22 mouse cellular contexts compared by ENCODE assay signal in the genomic region with DNA sequence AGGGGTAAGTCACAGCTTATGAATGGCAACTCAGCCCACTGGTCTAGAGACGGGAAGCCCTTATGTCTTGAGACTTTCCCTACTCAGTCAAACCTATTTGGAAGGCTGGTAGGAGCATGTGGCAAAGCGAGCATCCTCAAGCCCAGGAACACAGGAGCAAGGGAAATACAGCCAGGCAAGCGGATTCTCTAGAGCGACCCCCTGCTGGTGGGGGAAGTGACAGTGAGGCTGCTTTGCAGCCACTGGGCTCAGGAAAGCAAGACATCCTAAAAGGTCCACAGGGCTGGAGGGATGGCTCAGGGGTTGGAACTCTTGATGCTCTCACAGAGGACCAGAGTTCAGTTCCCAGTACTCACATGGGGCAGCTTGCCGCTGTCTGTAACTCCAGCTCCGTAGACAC. TPM values are rescaled to one million over a fixed set of nuclear protein-coding genes. Genes with fewer than 3 reads are reported as not detected.
DNase-seq lines count a peak whose midpoint lies in the region; ATAC-seq and TF ChIP-seq lines count a peak whose summit lies in the region.
"Had no signal": no experiment of that assay in that cellular context is flagged by ENCODE, and none has a peak within 500 bp of the region (broad histone marks: within the 10 kb centered on the region; RNA-seq: fewer than 3 reads in every experiment).

No protein-coding gene starts in this region.

- H3K9me3 ChIP-seq in heart, embryonic 10.5 days, result peaks cover 2% of the 10 kb centered on the region; the same call in 1 of the 2 replicates
- peaks cover 3% of the 10 kb centered on the region for H3K9me3 ChIP-seq in midbrain, embryonic 10.5 days (replicated peaks)
- H3K9me3 ChIP-seq in midbrain, postnatal 0 days (ENCODE audit: low read length), result no peaks in the 10 kb centered on the region
- no peaks in the 10 kb centered on the region for H3K9me3 ChIP-seq in stomach, postnatal 0 days (ENCODE audit: control insufficient read depth, low read length)
- H3K9me3 ChIP-seq: embryonic facial prominence, embryonic 12.5 days had no signal

- no peaks in the 10 kb centered on the region for H3K36me3 ChIP-seq in heart, embryonic 10.5 days
- no peaks in the 10 kb centered on the region for H3K36me3 ChIP-seq in midbrain, embryonic 10.5 days
- H3K36me3 ChIP-seq in midbrain, postnatal 0 days (ENCODE audit: insufficient read depth, low read length), result no peaks in the 10 kb centered on the region
- no peaks in the 10 kb centered on the region for H3K36me3 ChIP-seq in stomach, postnatal 0 days (ENCODE audit: control insufficient read depth, insufficient read depth, low read length)
- H3K36me3 ChIP-seq: embryonic facial prominence, embryonic 12.5 days; heart, embryonic 13.5 days; hindbrain, embryonic 13.5 days had no signal

- peaks cover 57% of the 10 kb centered on the region for H3K4me1 ChIP-seq in heart, embryonic 10.5 days
- peaks cover 31% of the 10 kb centered on the region for H3K4me1 ChIP-seq in midbrain, embryonic 10.5 days
- H3K4me1 ChIP-seq in midbrain, postnatal 0 days (ENCODE audit: insufficient read depth, low read length), result no peaks in the 10 kb centered on the region
- peaks cover 11% of the 10 kb centered on the region for H3K4me1 ChIP-seq in stomach, postnatal 0 days (replicated peaks; ENCODE audit: control insufficient read depth, insufficient read depth)
- peaks cover 7% of the 10 kb centered on the region; the same call in 1 of the 2 replicates for H3K4me1 ChIP-seq in lung, adult 2 months (ENCODE audit: control insufficient read depth, insufficient read depth, low read length)

- peak; percentile 49 to 54 for DNase-seq in cerebellum, postnatal 10 days
- DNase-seq in cerebellum, postnatal 4 days (ENCODE audit: low spot score in 2 of 2), result no peak
- DNase-seq in heart, embryonic 10.5 days (ENCODE audit: low spot score), result no peak
- no peak for DNase-seq in heart, postnatal 10 days
- no peak for DNase-seq in midbrain, embryonic 10.5 days (ENCODE audit: low spot score)
- no peak for DNase-seq in midbrain, postnatal 0 days (ENCODE audit: low spot score)
- DNase-seq in stomach, postnatal 0 days (ENCODE audit: low spot score), result no peak
- no peak for DNase-seq in lung, adult 2 months
- DNase-seq: adrenal gland, postnatal 14 days; forebrain, postnatal 0 days; gastrocnemius, postnatal 14 days had no signal

- intact Hi-C loops in heart, postnatal 10 days (cut with DNase I), result loop anchor here (5.0 kb wide), 1 partner anchor 84 kb away; no protein-coding TSS in a partner anchor

- ATAC-seq in midbrain, postnatal 0 days (ENCODE audit: low FRiP score), result no peak
- no peak for ATAC-seq in stomach, postnatal 0 days (ENCODE audit: low FRiP score, low TSS enrichment)
- ATAC-seq: activated CD4-positive, CD25-positive, alpha-beta regulatory T cell, adult 4 months; forebrain, embryonic 13.5 days; forebrain, postnatal 0 days had no signal

- TF ChIP-seq CTCF in midbrain, postnatal 0 days (IDR thresholded peaks at IDR 0.05), result no peak
- TF ChIP-seq CTCF in stomach, postnatal 0 days (IDR thresholded peaks at IDR 0.05; ENCODE audit: low read depth), result 0 out of 2 replicates have a peak, but pooled peaks have one; percentile 16
- no peak for TF ChIP-seq CTCF in lung, adult 2 months (IDR thresholded peaks at IDR 0.05; ENCODE audit: insufficient read depth, low read length)

- WGBS in heart, embryonic 10.5 days, result 88% methylated on average over 6 of the region's 6 CpGs
- WGBS in midbrain, embryonic 10.5 days, result 78% methylated on average over 6 of the region's 6 CpGs
- WGBS in midbrain, postnatal 0 days, result 87% methylated on average over 6 of the region's 6 CpGs
- 91% methylated on average over 6 of the region's 6 CpGs for WGBS in stomach, postnatal 0 days
- WGBS in lung, adult 2 months, result 93% methylated on average over 6 of the region's 6 CpGs

- TF ChIP-seq EP300 in stomach, postnatal 0 days (optimal IDR thresholded peaks at IDR 0.05), result no peak

- no peak overlapping the region for H3K4me2 ChIP-seq in midbrain, postnatal 0 days (ENCODE audit: low read depth, low read length, poor library complexity, severe bottlenecking)
- H3K4me2 ChIP-seq in stomach, postnatal 0 days (replicated peaks; ENCODE audit: low read depth), result no peak overlapping the region
- H3K4me2 ChIP-seq: embryonic facial prominence, embryonic 12.5 days; forebrain, embryonic 13.5 days; heart, embryonic 13.5 days; hindbrain, embryonic 13.5 days had no signal

- TF ChIP-seq POLR2A in lung, adult 2 months (IDR thresholded peaks at IDR 0.05; ENCODE audit: borderline replicate concordance, extremely low read depth, low read depth, low read length), result no peak

- no peak overlapping the region for H3K9ac ChIP-seq in midbrain, postnatal 0 days (replicated peaks; ENCODE audit: low read length, poor library complexity, severe bottlenecking)
- H3K9ac ChIP-seq in stomach, postnatal 0 days (ENCODE audit: low read length), result no peak overlapping the region
- H3K9ac ChIP-seq: embryonic facial prominence, embryonic 12.5 days; forebrain, embryonic 13.5 days; forebrain, postnatal 0 days; hindbrain, embryonic 13.5 days had no signal

- peak overlapping the region; percentile 69; the same call in 1 of the 2 replicates for H3K27ac ChIP-seq in heart, embryonic 10.5 days
- 0 out of 2 replicates have a peak overlapping the region, but pooled peaks have one; percentile 17 for H3K27ac ChIP-seq in midbrain, embryonic 10.5 days (replicated peaks)
- H3K27ac ChIP-seq in midbrain, postnatal 0 days (ENCODE audit: low read depth, low read length), result no peak overlapping the region
- H3K27ac ChIP-seq in stomach, postnatal 0 days (replicated peaks), result no peak overlapping the region
- H3K27ac ChIP-seq: embryonic facial prominence, embryonic 12.5 days; forebrain, embryonic 13.5 days; hindbrain, embryonic 13.5 days had no signal

- H3K4me3 ChIP-seq in heart, embryonic 10.5 days, result no peak overlapping the region
- H3K4me3 ChIP-seq in midbrain, embryonic 10.5 days, result no peak overlapping the region
- no peak overlapping the region for H3K4me3 ChIP-seq in midbrain, postnatal 0 days (ENCODE audit: low read depth, low read length)
- no peak overlapping the region for H3K4me3 ChIP-seq in stomach, postnatal 0 days (ENCODE audit: low read depth, low read length)
- no peak overlapping the region for H3K4me3 ChIP-seq in lung, adult 2 months (replicated peaks; ENCODE audit: extremely low read depth, low read depth, low read length)
- H3K4me3 ChIP-seq: embryonic facial prominence, embryonic 12.5 days; forebrain, embryonic 13.5 days; heart, embryonic 13.5 days; hindbrain, embryonic 13.5 days had no signal

- H3K27me3 ChIP-seq in heart, embryonic 10.5 days (ENCODE audit: insufficient read depth, poor library complexity, severe bottlenecking), result no peaks in the 10 kb centered on the region; the same call in 1 of the 2 replicates
- no peaks in the 10 kb centered on the region for H3K27me3 ChIP-seq in midbrain, embryonic 10.5 days (ENCODE audit: low read depth, poor library complexity, severe bottlenecking)
- no peaks in the 10 kb centered on the region for H3K27me3 ChIP-seq in midbrain, postnatal 0 days (ENCODE audit: insufficient read depth, low read length)
- no peaks in the 10 kb centered on the region for H3K27me3 ChIP-seq in stomach, postnatal 0 days (ENCODE audit: control insufficient read depth, insufficient read depth, low read length)
- H3K27me3 ChIP-seq: embryonic facial prominence, embryonic 12.5 days; forebrain, embryonic 13.5 days; heart, embryonic 13.5 days had no signal

RNA-seq across cellular contexts. Expression of gene 1810010D01Rik, which starts 11.6 kb away (rescaled TPM):
- 0.30 and 1.3 TPM in 2 replicates for polyA plus RNA-seq in heart, embryonic 10.5 days (2016; fragmentation: Nextera tagmentation; extraction: Ambion mirVana)
- total RNA-seq in heart, postnatal 10 days (2021), result not detected
- 0.57 TPM in 1 of 2 replicates, not detected in the other for polyA plus RNA-seq in midbrain, embryonic 10.5 days (2016; fragmentation: Nextera tagmentation; extraction: Ambion mirVana)
- 0.71 TPM in 1 of 2 replicates, not detected in the other for total RNA-seq in midbrain, postnatal 0 days (2014; rRNA removed)
- polyA plus RNA-seq in midbrain, postnatal 0 days (2015; fragmentation: Nextera tagmentation; extraction: Ambion mirVana), result not detected in 2 replicates
- polyA plus RNA-seq in stomach, postnatal 0 days (2015; fragmentation: Nextera tagmentation; extraction: Ambion mirVana), result 111 and 135 TPM in 2 replicates
- 5.6 and 8.4 TPM in 2 replicates for polyA plus RNA-seq in lung, adult 2 months (2012; rRNA removed)
- total RNA-seq: adrenal gland, adult 18-20 months; adrenal gland, postnatal 14 days; gastrocnemius, adult 18-20 months; granulocyte monocyte progenitor cell, adult 5-6 weeks; MEL had no signal
- polyA plus RNA-seq: activated CD4-positive, CD25-positive, alpha-beta regulatory T cell, adult 4 months; C2C12; embryonic facial prominence, embryonic 12.5 days; heart, postnatal 0 days; hindbrain, embryonic 13.5 days had no signal

Comparison
In these comparisons a context has a peak if more than half of its experiments do, and no peak if none do; other contexts are left out.
1. DNase-seq: peak in cerebellum, postnatal 10 days (2 of 2); none in cerebellum, postnatal 4 days (0 of 2), heart, embryonic 10.5 days (single experiment), heart, postnatal 10 days (0 of 2), midbrain, embryonic 10.5 days (single experiment), midbrain, postnatal 0 days (single experiment), stomach, postnatal 0 days (single experiment) and lung, adult 2 months (single experiment).
2. H3K27ac ChIP-seq: peak in heart, embryonic 10.5 days (single experiment) and midbrain, embryonic 10.5 days (single experiment); none in midbrain, postnatal 0 days (single experiment) and stomach, postnatal 0 days (single experiment).
3. RNA of gene 1810010D01Rik, which starts 11.6 kb away (polyA plus RNA-seq): 111 to 135 TPM in stomach, postnatal 0 days; 5.6 to 8.4 TPM in lung, adult 2 months, 0.30 to 1.3 TPM in heart, embryonic 10.5 days, 0.57 TPM in midbrain, embryonic 10.5 days and not detected in midbrain, postnatal 0 days; every median in the first group is over 10 times any median in the second.